Mouse (Mus musculus) mesoderm, embryonic 11.5 days (tissue): ENCODE results near the gene Xlr.
"Not testable (repeated sequence)": the region's sequence is repeated elsewhere in the genome, so short reads cannot be mapped to it uniquely, and the experiment has no call there.

Source experiments
- DNase-seq: peaks from one replicate; pipeline ENCODE4 v3.0.0-alpha.2; 2012; ENCODE audit warnings: low read depth, low spot score

Xlr gene

DNA sequence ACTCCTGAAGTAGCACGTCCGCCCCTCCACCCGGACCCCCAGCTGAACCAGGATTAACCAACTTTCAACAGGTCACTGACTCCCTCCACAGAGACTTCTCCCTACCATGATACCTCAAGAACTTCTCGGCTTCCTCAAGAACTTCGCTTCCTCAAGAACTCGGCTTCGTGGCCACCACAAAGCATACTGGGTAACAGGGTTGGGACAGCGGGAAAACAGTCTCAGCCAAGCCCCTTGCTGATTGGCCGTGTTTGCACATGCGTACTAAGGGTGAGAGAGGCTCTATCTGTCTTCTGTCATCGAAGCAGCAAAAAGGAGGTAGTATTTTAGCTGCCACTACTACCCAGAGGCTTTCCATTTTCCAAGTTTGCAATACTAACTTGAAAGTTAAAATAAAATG lies at the start of gene Xlr:
Xlr (minus strand) TSS at position 188 of the 400 bp plus-strand sequence.
- DNase-seq, result not testable (repeated sequence)

DNA sequence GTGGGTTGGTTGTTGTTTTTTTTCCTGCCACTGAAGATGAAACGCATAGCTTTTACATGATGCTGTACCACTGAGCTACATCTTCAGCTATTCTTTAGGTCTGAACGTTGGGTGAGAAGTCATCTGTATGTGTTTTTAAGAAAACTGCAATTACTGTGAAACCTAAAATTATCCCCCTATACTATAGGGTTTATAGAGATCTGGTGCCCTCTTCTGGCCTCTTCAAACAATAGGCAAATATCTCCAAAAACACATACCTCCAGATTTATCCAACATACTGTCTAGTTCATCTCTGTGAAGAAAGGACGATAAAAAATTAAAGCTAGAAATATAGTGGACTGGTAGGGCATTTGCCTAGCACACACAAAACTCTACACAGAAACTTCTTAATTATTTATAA lies 1.6 kb upstream of the Xlr start:
- peak; percentile 4 for DNase-seq

DNA sequence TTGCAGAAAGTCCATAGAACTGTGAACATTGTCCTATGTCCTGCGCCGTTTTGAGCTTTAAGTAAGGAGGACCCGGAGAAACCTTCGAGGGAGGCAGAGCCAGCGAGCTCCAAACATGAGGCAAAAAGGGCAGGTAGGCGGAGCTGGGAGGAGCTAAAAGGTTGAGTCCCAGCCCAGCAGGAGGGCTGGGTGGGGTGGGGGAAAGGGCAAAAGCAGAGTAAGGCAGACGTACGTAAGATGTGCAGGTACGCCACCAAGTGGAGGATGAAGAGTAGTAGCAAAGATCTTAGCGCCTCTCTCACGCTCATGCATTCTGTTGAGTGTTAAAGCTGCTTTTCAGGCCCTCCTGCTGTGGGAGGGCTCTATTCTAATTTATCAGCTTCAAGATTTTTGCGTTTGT lies 21.2 kb downstream of the Xlr start, which contains the start of gene Zfp36l3:
Zfp36l3 (minus strand) TSS at position 119 of the 400 bp plus-strand sequence.
- no peak for DNase-seq

DNA sequence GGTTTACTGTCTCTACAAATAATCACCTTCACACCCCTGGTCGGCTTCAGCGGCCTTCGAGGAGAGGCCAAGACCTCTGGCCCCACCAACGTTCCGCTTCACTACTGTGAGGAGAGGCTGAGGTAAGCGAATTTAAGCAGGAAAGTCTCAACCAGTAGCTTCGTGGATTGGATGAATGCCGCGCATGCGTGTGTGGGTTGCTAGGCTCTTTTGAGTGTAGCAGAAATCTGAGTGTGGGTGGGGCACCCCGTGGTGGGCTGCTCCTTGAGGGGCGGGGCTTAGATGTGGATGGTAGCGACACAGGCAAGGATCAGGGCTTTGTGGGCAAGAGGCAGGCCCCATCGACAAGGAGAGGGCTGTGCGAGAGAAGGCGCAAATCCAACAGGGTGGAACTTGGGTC lies 39.8 kb downstream of the Xlr start, which contains the start of gene 1700013H16Rik:
1700013H16Rik (minus strand) TSS at position 96 of the 400 bp plus-strand sequence.
- no peak for DNase-seq

DNA sequence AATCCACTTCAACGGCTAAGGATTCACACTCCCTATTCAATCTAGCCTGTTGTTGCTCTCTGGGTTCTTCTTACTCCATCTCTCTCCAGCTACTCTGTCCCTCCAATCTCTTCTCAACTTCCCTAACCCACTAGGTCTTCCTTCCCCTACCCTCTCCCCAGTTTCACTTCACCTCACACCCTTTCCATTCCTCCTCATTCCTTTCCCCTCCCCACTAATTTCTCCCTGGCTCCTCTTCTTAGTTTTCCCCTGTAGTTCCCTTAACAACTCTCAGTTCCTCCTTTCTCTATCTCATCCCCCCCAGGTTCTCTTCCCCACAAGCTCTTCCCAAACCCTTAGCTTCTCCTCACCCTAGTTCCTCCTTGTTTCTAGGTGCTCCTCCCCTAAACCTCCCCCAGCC lies 44.7 kb downstream of the Xlr start:
- no peak for DNase-seq

DNA sequence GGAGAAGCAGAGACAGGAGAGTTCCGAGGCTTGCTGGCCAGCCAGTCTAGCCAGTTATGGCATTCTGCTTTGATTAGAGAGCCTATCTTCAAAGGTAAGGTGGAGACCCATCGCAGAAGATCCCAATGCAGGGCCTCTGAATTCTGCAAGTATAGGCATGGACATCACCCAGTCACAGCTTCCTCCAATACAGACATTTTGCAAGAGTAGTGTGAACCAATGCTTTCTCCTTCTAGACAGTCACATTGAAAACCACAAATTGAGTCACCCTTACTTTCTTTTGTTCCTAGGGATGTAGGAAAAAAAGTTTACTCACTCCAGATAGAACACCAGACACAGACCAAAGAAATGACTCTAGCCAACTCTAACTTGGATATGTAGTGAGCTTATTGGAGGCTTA lies 68.5 kb downstream of the Xlr start:
- DNase-seq, result no peak
